Mouse (Mus musculus) cerebellum, adult 2 months (tissue): ENCODE data around the gene Ppfia4.

Source experiments
- CTCF ChIP-seq: fragments of 200-500 bp; IDR thresholded peaks from 2 replicates; pipeline ENCODE4 v1.5.1; 2011; ENCODE audit warnings: low read depth, mild to moderate bottlenecking, control low read depth, low read length, moderate library complexity, borderline replicate concordance; ENCODE audit not compliant: insufficient read depth
- POLR2A ChIP-seq: fragments of 200-500 bp; IDR thresholded peaks from 2 replicates; pipeline ENCODE4 v1.6.1; 2011; ENCODE audit warnings: low read length, control low read depth, borderline replicate concordance; ENCODE audit not compliant: insufficient read depth

GRCm38 (mm10) chr1:134326841-134327346 lies 5.8 kb downstream of the Ppfia4 start:
- TF ChIP-seq CTCF (no peak), POLR2A (no peak)
